Mouse (Mus musculus) heart, postnatal 0 days (tissue): ENCODE results near the gene Adamts6. TPM values are rescaled to one million over a fixed set of nuclear protein-coding genes. Genes with fewer than 3 reads are reported as not detected.

Experiments used
- ATAC-seq: fragments of 200-750 bp; cut with Nextera tagmentation; 2 replicates; pipeline ENCODE4 v1.8.0; 2017; ENCODE audit warnings: low read depth, moderate number of reproducible peaks, moderate library complexity; ENCODE audit not compliant: insufficient read depth
- DNase-seq: peaks from one replicate; pipeline ENCODE4 v3.0.0-alpha.2; 2016; ENCODE audit warnings: low spot score
- H3K27ac ChIP-seq: fragments of 300-500 bp; sonication (generic); 2 replicates; pipeline ENCODE4 v1.5.1; 2014; ENCODE audit warnings: low read depth, mild to moderate bottlenecking
- H3K27me3 ChIP-seq: fragments of 300-500 bp; sonication (generic); 2 replicates; pipeline ENCODE4 v1.6.1; 2014; ENCODE audit warnings: low read length, mixed read lengths; ENCODE audit not compliant: control insufficient read depth, insufficient read depth
- H3K36me3 ChIP-seq: fragments of 300-500 bp; sonication (generic); replicated peaks from 2 replicates; pipeline ENCODE4 v1.6.1; 2014; ENCODE audit warnings: low read length, mixed read lengths; ENCODE audit not compliant: control insufficient read depth, insufficient read depth
- H3K4me1 ChIP-seq: fragments of 300-500 bp; sonication (generic); 2 replicates; pipeline ENCODE4 v1.6.1; 2014; ENCODE audit warnings: antibody characterized with exemption; ENCODE audit not compliant: control insufficient read depth, insufficient read depth
- H3K4me2 ChIP-seq: fragments of 300-500 bp; sonication (generic); 2 replicates; pipeline ENCODE4 v1.6.1; 2014; ENCODE audit warnings: low read depth, mild to moderate bottlenecking, low read length, moderate library complexity
- H3K4me3 ChIP-seq: fragments of 300-500 bp; sonication (generic); 2 replicates; pipeline ENCODE4 v1.5.1; 2014; ENCODE audit warnings: low read depth, low read length
- H3K9ac ChIP-seq: fragments of 300-500 bp; sonication (generic); replicated peaks from 2 replicates; pipeline ENCODE4 v1.6.1; 2014; ENCODE audit warnings: low read depth, low read length, mixed read lengths
- H3K9me3 ChIP-seq: fragments of 300-500 bp; sonication (generic); replicated peaks from 2 replicates; pipeline ENCODE4 v1.6.1; 2016; ENCODE audit warnings: low read length; ENCODE audit not compliant: control insufficient read depth
- CTCF ChIP-seq: IDR thresholded peaks from 2 replicates; pipeline ENCODE4 v1.5.1; 2016; ENCODE audit warnings: antibody characterized with exemption, control low read depth, low read depth
- EP300 ChIP-seq: IDR thresholded peaks from 2 replicates; pipeline ENCODE4 v1.6.1; 2016; ENCODE audit warnings: antibody characterized with exemption, low read depth
- WGBS: fragments of 180-500 bp; shearing (Covaris S2); extraction: QIAGEN DNeasy Blood & Tissue Kit; methylation state at CpG from one replicate; pipeline ENCODE4 v1.1.7; 2014; 5-methylcytosine and 5-hydroxymethylcytosine counted together
- polyA plus RNA-seq: library from polyadenylated mRNA; unstranded; fragments of >200 nt; fragmentation: Nextera tagmentation; extraction: Ambion mirVana; gene quantifications from 2 replicates; pipeline ENCODE4 v1.2.1, GENCODE M21; 2015
- total RNA-seq: library from RNA; depleted of rRNA; stranded (reverse); fragments of >200 nt; gene quantifications from 2 replicates; pipeline ENCODE4 v1.2.3, GENCODE M21; 2014; ENCODE audit warnings: low replicate concordance; rRNA removed

Adamts6 gene
- total RNA-seq (20.6 and 21.8 TPM in 2 replicates), polyA plus RNA-seq (2.0 and 2.7 TPM in 2 replicates)

DNA sequence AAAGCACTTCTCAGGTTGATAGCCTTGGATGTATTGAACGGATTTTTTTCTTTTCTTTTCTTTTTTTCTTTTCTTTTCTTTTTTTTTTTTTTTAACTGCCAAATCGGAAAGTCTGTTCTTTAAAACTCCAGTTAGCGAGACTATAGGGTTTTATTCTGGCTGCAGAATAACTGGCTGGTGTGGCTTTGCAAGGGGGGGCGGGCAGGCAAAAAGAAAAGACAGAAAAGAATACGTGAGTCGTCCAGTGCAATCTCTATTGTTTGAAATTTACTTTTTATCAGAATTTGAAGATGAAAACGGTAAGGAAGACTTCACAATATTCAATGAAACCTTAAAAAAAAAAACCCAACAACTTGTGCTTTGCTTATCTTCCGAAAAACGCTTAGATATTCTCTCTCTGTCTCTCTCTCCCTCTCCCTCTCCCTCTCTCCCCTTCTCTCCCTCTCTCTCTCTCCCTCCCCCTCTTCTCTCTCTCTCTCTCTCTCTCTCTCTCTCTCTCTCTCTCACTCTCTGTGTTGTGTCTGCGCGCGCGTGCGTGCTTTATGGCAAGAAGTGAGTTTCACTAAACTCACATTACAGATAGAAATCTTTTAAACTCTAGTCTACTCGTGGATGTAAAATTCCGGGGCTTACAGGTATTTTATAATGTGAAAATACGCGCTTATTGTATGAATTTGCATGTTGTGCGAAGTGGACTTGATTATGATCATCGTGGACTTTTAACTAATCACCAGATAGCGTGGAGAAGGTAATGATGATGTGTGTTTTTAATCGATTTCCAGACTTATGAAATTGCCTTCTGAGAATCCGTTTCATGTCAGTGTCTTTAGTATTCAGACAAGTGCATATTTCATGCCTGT is at the start of gene Adamts6:
Adamts6 (plus strand) TSS at position 470 of the 860 bp plus-strand sequence.
- under 1% methylated on average over 23 of the region's 23 CpGs for WGBS

DNA sequence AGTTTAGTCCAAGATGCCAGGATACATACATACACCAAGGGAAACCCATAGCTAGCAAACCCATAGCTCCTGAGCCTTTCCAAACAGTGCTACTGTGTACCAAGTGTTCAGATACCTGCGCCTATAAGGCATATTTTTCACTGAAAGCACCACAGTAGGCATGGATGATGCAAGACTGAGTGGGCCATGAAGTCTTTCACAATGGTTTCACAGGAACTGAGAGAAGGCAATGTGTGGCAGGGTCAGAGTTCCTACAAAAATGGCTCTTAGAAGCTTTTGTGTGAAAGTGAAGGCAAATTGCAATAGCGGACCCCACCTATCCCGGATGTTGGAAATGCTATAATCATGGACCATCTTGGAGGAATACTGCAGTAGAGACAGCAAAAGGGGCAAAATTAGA is 28.6 kb upstream of the Adamts6 start:
- TF ChIP-seq EP300, result no peak
- TF ChIP-seq CTCF, result no peak
- no peaks in the 10 kb centered on the region; the same call in 1 of the 2 replicates for H3K9me3 ChIP-seq
- no peaks in the 10 kb centered on the region for H3K27me3 ChIP-seq
- H3K27ac ChIP-seq, result no peak overlapping the region
- DNase-seq (no peak), ATAC-seq (no peak)
- no peaks in the 10 kb centered on the region for H3K4me1 ChIP-seq
- H3K4me2 ChIP-seq, result no peak overlapping the region
- WGBS, result 83% methylated on average over 3 of the region's 3 CpGs
- H3K9ac ChIP-seq, result no peak overlapping the region
- H3K36me3 ChIP-seq, result no peaks in the 10 kb centered on the region
- no peak overlapping the region for H3K4me3 ChIP-seq

More for the DNA sequence above, at the start of gene Adamts6:
- DNase-seq (peak; percentile 28), ATAC-seq (no peak)
- H3K9me3 ChIP-seq, result no peaks in the 10 kb centered on the region
- H3K9ac ChIP-seq, result peak within 1 kb of the TSS; percentile 71
- no peaks in the 10 kb centered on the region for H3K27me3 ChIP-seq
- peak within 1 kb of the TSS; percentile 60 for H3K4me3 ChIP-seq
- no peak for TF ChIP-seq CTCF
- TF ChIP-seq EP300, result no peak
- peak within 1 kb of the TSS; percentile 93 for H3K27ac ChIP-seq
- H3K4me1 ChIP-seq, result peaks cover 4% of the 10 kb centered on the region
- H3K36me3 ChIP-seq, result no peaks in the 10 kb centered on the region
- peak within 1 kb of the TSS; percentile 83 for H3K4me2 ChIP-seq

GRCm38 (mm10) chr13:104285031-104285431 is 2.6 kb upstream of the Adamts6 start:
- no peak overlapping the region for H3K9ac ChIP-seq
- H3K9me3 ChIP-seq, result no peaks in the 10 kb centered on the region
- H3K36me3 ChIP-seq, result no peaks in the 10 kb centered on the region
- WGBS, result 3% methylated on average over 2 of the region's 2 CpGs
- H3K4me1 ChIP-seq, result peaks cover 4% of the 10 kb centered on the region
- peak overlapping the region; percentile 83 for H3K4me2 ChIP-seq
- DNase-seq (peak; percentile 85), ATAC-seq (no peak)
- H3K4me3 ChIP-seq, result peak overlapping the region; percentile 60; the same call in 1 of the 2 replicates
- H3K27me3 ChIP-seq, result no peaks in the 10 kb centered on the region
- TF ChIP-seq EP300 (0 out of 2 replicates have a peak, but pooled peaks have one; percentile 18), CTCF (peak; percentile 53)
- H3K27ac ChIP-seq, result peak overlapping the region; percentile 93

DNA sequence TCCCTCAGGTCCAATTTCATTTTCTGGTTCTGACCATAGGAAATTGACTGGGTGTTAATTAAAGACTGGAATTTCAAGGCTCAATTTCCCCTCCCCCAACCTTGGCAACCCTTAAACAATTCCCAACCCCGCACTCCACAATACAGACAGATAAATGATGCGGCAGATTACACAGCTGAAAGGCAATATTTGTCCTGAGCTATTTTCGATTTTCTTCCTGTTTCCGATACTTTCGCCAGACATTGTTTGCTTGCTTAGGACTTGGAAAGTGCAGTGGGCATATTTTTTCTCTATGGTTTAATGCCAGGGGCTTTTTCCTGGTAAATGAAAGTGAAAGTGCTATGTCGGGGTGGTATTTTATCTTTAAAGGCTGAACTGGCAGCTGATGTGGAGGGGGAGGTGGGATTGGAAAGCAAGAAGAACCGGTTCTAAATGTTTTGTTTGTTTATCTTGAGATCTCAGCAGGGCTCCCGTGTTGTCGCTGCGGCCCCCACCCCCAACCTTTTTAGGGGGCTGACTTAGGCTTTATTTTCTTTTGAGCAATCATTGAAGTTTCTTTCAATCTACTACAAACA is 1.8 kb upstream of the Adamts6 start:
- no peak; the same call in 1 of the 2 replicates for TF ChIP-seq EP300
- TF ChIP-seq CTCF, result no peak
- peaks cover 4% of the 10 kb centered on the region for H3K4me1 ChIP-seq
- DNase-seq (peak; percentile 40), ATAC-seq (no peak)
- peak overlapping the region; percentile 60 for H3K4me3 ChIP-seq
- H3K36me3 ChIP-seq, result no peaks in the 10 kb centered on the region
- H3K9ac ChIP-seq, result peak overlapping the region; percentile 71
- under 1% methylated on average over 10 of the region's 10 CpGs for WGBS
- no peaks in the 10 kb centered on the region for H3K27me3 ChIP-seq
- peak overlapping the region; percentile 93 for H3K27ac ChIP-seq
- no peaks in the 10 kb centered on the region for H3K9me3 ChIP-seq
- peak overlapping the region; percentile 83 for H3K4me2 ChIP-seq

DNA sequence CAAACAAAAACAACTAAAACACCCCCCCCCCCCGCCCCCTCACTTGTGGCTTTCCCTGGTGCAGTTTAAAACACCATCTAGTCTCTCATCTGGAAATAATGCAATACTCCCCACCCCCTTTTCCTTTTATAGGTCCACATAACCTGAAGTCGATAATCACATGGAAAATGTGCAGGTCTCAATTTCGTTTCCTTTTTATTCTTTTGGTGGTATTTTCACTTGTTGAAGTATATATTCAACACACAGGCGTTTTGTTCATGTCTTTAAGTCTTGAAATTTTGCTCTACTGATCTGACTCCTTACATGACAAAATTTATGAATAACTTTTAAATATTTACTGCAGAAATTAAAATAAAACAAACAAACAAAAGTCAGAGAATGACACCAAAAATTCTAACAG is 1.3 kb upstream of the Adamts6 start:
- peak overlapping the region; percentile 93 for H3K27ac ChIP-seq
- peak overlapping the region; percentile 83 for H3K4me2 ChIP-seq
- peak overlapping the region; percentile 71 for H3K9ac ChIP-seq
- ATAC-seq (no peak), DNase-seq (no peak)
- H3K36me3 ChIP-seq, result no peaks in the 10 kb centered on the region
- no peaks in the 10 kb centered on the region for H3K9me3 ChIP-seq
- 0% methylated on average over 4 of the region's 4 CpGs for WGBS
- TF ChIP-seq EP300 (no peak), CTCF (no peak)
- peaks cover 4% of the 10 kb centered on the region for H3K4me1 ChIP-seq
- H3K27me3 ChIP-seq, result no peaks in the 10 kb centered on the region
- H3K4me3 ChIP-seq, result peak overlapping the region; percentile 60
